Mouse (Mus musculus) ovary, adult 18-20 months (tissue): ENCODE measurements around the gene Larp1b.

Source experiments
- DNase-seq: peaks from one replicate; pipeline ENCODE4 v3.0.0; 2022; ENCODE audit warnings: low spot score, mixed read lengths

The Larp1b gene

DNA sequence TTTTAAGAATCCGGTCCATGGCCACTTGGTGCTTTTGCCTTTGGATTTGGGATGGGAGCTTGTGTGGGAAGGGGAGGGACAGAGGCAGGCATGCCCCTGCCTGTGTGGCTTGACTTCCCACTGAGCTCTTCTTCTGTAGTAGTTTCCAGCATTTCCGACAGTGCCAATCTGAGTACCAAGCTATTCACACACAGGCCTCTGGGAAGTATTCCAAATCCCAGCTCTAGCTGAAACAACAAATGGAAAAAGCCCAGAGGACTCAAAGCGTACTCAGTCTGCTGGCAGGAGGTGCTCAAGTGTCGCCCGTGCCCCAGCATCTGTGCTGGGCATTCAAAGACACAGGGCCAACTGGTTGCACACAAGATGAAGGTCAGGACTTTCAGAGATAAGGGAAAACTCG lies 72.4 kb downstream of the Larp1b start:
- DNase-seq = no peak

DNA sequence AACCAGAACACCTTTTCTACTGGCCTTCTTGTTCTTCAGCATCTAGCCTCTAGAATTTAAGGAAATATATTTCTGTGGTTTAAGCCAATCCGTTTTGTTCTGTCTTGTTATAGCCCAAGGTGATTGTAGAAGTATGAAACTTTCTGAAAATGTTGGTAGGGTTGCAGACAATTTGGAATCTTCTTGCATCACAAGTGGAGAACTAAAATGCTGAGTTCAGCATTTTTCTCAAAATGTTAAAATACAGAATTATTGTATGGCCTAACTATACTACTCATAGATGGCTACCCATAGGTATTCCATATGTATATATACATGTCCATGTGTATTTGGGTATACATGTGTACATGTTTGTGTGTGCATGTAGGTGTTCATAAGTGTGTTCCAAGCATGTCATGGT lies 81.1 kb downstream of the Larp1b start:
- DNase-seq = no peak

- DNase-seq = no peak
These were observed 81.9 kb downstream of the Larp1b start for GRCm38 (mm10) chr3:41031286-41032210.

- DNase-seq = no peak
These were observed 88.8 kb downstream of the Larp1b start for GRCm38 (mm10) chr3:41038297-41038916.

- no peak for DNase-seq
These were observed 91.6 kb downstream of the Larp1b start for GRCm38 (mm10) chr3:41041241-41041640.

- no peak for DNase-seq
These were observed 92.7 kb downstream of the Larp1b start for GRCm38 (mm10) chr3:41042195-41042938.

GRCm38 (mm10) chr3:41043756-41044354 lies 94.2 kb downstream of the Larp1b start:
- no peak for DNase-seq

GRCm38 (mm10) chr3:41047838-41048237 lies 98.2 kb downstream of the Larp1b start:
- no peak for DNase-seq

- DNase-seq = no peak
These were observed 103.7 kb downstream of the Larp1b start for GRCm38 (mm10) chr3:41053334-41053733.

DNA sequence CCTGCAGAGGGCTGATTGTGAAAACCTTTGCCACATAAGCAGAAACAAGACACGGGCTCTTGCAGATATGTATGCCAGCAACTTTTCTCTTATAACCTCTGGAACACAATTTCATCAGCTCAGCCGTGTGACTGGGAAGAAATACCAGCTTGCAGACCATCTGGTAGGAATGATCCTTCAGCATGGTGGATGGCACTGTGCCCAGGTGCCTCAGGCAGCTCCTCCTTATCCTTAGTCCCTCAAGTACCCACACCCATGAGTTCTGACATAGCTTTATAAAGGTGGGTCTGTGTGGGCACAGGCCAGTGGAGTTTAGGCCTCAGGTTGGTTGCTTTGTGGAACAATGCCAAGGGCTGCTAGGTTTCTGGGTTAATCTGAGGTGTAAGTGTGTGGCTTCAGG lies 108.8 kb downstream of the Larp1b start:
- no peak for DNase-seq

DNA sequence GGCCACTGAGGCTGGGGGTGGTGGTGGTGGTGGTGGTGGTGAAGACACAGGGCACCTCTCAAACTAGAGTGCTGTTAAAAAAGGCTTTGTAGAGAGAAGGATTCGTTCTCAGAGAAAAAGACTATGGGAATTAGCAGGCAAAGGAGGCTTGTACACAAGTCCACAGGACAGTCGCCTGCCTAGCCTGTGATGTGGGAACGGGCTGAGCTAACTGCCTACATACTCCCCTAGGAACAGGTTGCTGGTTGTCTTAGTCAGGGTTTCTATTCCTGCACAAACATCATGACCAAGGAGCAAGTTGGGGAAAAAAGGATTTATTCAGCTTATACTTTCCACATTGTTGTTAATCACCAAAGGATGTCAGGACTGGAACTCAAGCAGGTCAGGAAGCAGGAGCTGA lies 109.6 kb downstream of the Larp1b start:
- DNase-seq = no peak

- DNase-seq = no peak
These were observed 112.4 kb downstream of the Larp1b start for GRCm38 (mm10) chr3:41061831-41062565.

DNA sequence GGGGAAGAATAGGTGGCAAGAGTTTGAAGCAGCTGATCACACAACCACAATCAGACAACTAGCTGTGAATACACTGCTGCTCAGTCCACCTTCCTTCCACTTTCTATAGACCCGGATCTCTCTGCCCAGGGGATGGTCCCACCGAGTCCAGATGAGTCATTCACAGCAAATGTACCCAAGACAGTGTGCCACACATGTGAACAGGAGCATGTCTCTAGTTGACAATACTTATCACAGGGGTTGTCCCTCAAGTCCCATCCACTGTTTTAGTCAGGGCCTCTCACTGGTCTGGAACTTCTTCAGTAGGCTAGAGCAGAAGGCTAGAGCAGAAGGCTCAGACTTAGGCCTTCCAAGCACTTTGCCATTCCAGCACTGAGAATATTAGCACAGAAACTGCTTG lies 113.1 kb downstream of the Larp1b start:
- DNase-seq = no peak

DNA sequence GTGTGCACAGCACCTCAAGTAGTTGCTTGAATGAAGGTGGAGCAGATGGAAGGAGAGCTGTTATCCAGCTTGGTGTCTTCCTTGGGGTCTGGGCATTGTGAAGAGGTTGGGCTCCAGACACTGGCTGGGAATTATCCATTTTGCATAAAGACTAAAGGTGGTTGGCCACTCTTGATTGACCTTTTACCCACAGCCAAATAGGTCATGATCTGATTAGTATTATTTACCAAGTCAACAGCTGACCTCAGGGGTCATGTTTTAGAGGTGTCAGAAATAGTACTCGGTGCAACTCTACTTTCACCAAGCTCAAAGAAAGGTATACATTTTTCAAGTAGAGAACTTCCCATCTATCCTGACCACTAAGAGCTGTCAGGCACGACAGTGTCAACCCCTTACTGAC lies 115.7 kb downstream of the Larp1b start:
- DNase-seq = no peak

DNA sequence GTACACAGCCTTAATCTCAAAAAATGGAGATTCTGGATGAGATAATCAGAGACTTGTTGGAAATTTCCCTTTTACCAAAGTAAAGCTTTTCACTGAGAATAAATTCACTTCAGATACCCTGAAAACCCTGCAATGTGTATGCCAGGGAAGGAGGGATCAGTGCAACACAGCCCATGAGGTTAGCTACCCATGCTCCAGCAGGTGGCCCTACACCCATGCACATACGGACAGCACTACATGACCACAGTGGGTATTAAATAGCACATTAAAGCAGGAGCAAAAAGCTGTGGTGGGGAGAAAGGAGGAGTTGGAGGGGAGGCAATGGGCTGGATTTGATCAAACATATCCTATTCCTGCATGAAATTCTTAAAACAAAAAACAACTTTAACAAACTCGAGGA lies 120.9 kb downstream of the Larp1b start:
- DNase-seq = no peak

DNA sequence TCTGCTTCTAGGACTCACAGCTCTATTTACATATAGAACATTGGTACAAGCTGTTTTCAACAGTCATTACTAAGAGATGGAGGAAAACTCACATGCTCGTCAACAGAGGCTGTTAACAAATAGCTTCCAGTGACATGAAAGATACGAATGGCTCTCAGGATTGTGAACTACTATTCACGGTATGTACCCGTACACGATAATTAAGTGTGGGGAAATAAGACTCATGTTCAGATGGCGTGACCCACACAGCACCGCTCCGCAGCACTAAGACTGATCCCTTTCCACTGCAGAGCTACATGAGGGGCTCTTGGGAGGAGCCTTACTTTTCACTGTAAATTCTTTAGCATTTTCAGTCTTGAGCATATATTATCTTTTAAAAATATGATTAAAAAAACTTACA lies 125.7 kb downstream of the Larp1b start:
- no peak for DNase-seq

- no peak for DNase-seq
These were observed 129.0 kb downstream of the Larp1b start for GRCm38 (mm10) chr3:41078673-41079072.

GRCm38 (mm10) chr3:41080724-41081123 lies 131.1 kb downstream of the Larp1b start:
- DNase-seq = no peak

DNA sequence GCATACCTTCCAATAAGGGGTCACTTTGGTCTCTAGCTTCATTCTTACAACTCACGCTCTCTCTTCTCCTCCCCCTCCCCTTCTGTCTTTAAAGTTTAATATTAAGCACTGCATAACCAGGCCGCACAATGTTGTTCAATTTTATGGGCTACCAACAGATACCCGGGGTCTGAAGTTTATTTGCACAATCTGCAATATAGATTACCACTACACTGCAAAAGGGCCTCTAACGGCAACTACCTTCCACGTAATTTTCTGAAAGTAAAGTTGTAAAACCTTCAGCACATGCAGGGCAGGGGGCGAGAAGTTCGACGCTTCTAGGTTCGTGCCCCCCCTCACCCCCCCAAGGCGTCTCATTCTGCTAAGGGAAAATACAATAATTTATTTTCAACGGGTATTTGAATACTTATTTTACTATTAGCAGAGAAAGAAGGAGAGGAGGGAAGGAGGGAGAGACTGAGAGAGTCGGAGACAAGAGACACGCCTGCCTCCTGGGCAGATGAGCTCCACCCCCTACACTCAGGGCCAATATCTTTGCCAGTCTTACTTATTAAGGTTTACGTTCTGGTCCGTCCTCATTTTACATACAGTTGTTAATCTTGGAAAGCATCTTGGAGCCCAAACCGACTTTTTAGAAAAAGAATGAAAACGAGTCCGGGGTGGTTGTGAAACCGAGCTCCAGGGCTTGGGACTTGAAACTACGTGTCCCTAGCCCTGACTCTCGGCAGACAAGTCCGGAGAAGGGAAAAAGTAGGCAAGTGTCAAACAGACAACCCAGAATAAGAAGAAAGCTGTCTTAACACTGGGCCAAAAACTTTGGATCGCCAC lies 132.1 kb downstream of the Larp1b start:
- no peak for DNase-seq

DNA sequence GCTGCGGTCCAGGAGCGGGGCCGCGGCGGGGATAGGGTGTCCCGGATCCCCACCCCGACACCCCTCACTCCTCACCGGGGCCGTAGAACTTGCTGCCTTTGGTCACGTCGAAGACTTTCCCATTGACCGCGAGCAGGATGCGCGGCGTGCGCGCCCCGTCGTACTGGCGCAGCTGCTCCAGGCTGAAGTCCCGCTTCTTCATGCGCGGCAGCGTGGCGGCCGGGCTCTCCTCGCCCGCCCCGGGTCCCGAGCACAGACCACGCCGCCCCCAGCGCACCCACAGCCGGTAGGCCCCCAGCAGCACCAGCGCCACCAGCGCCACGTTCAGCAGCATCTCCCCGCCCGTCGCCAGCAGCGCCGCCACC lies 132.9 kb downstream of the Larp1b start:
- peak; percentile 5 for DNase-seq
